In the genomic region with DNA sequence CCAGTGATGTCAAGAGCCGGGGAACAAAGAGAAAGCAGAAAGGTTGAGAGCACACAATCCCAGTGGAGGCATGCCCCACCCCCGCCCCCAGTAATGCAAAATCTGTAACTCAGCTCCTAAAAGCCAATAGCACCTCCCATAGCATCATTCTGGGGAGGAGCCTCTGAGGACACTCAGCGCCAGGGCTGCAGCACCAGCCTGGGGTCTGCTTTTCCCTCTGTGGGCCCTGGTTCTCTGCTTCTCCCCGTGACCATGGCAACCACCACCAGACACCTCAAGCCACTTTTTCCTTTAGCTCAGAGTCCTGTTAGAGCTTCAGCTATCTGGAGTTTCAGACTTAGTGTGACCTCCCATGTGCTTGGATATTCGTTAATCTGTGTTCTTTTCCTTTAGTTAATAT, we compare ENCODE assay signal across 27 mouse cellular contexts. TPM values are rescaled to one million over a fixed set of nuclear protein-coding genes. Genes with fewer than 3 reads are reported as not detected.
DNase-seq lines count a peak whose midpoint lies in the region; ATAC-seq and TF ChIP-seq lines count a peak whose summit lies in the region.
"Had no signal": no experiment of that assay in that cellular context is flagged by ENCODE, and none has a peak within 500 bp of the region (broad histone marks: within the 10 kb centered on the region; RNA-seq: fewer than 3 reads in every experiment).

No protein-coding gene starts in this region.

- H3K36me3 ChIP-seq in midbrain, embryonic 13.5 days, result no peaks in the 10 kb centered on the region
- H3K36me3 ChIP-seq in midbrain, embryonic 10.5 days, result no peaks in the 10 kb centered on the region
- no peaks in the 10 kb centered on the region for H3K36me3 ChIP-seq in midbrain, embryonic 16.5 days (ENCODE audit: control insufficient read depth, insufficient read depth, low read length)
- H3K36me3 ChIP-seq: embryonic facial prominence, embryonic 12.5 days; embryonic facial prominence, embryonic 15.5 days; G1E; heart, embryonic 12.5 days; heart, embryonic 15.5 days; hindbrain, embryonic 10.5 days; hindbrain, embryonic 13.5 days had no signal

- peak; percentile 48; the same call in 1 of the 2 replicates for ATAC-seq in midbrain, embryonic 13.5 days
- 0 out of 2 replicates have a peak, but pooled peaks have one; percentile 51 for ATAC-seq in midbrain, embryonic 16.5 days
- ATAC-seq: forebrain, embryonic 14.5 days; forebrain, postnatal 0 days had no signal

- peak; percentile 85 for DNase-seq in heart, adult 11 months
- no peak for DNase-seq in heart, adult 9 months (ENCODE audit: low spot score in 2 of 2)
- DNase-seq in midbrain, embryonic 10.5 days (ENCODE audit: low spot score), result no peak
- DNase-seq in brain, embryonic 14.5 days (ENCODE audit: low read depth), result peak; percentile 27
- DNase-seq in urinary bladder, adult 2 months (ENCODE audit: low spot score), result no peak
- DNase-seq in yolk sac, embryonic 10.5 days (ENCODE audit: low spot score), result no peak
- DNase-seq: adrenal gland, postnatal 10 days; adrenal gland, postnatal 36 days; cerebellum, adult 11 months; cerebellum, adult 2 months; cerebellum, adult 9-11 months; cerebellum, postnatal 25 days; forebrain, postnatal 0 days; gastrocnemius, postnatal 25 days; heart, postnatal 10 days; heart, postnatal 36 days had no signal

- no peak overlapping the region for H3K4me3 ChIP-seq in midbrain, embryonic 13.5 days (replicated peaks)
- H3K4me3 ChIP-seq in midbrain, embryonic 10.5 days, result no peak overlapping the region
- no peak overlapping the region for H3K4me3 ChIP-seq in midbrain, embryonic 16.5 days (ENCODE audit: low read depth, low read length)
- H3K4me3 ChIP-seq: embryonic facial prominence, embryonic 12.5 days; embryonic facial prominence, embryonic 15.5 days; heart, embryonic 12.5 days; heart, embryonic 15.5 days; hindbrain, embryonic 10.5 days; hindbrain, embryonic 13.5 days had no signal

- 56% methylated on average over 5 of the region's 5 CpGs for WGBS in midbrain, embryonic 13.5 days
- 57% methylated on average over 5 of the region's 5 CpGs for WGBS in midbrain, embryonic 10.5 days
- 52% methylated on average over 5 of the region's 5 CpGs for WGBS in midbrain, embryonic 16.5 days

- H3K9me3 ChIP-seq in midbrain, embryonic 13.5 days, result no peaks in the 10 kb centered on the region
- no peaks in the 10 kb centered on the region for H3K9me3 ChIP-seq in midbrain, embryonic 10.5 days (replicated peaks)
- H3K9me3 ChIP-seq in midbrain, embryonic 16.5 days (replicated peaks; ENCODE audit: control insufficient read depth, low read length, poor library complexity, severe bottlenecking), result no peaks in the 10 kb centered on the region
- H3K9me3 ChIP-seq: embryonic facial prominence, embryonic 12.5 days; embryonic facial prominence, embryonic 15.5 days; heart, embryonic 12.5 days; heart, embryonic 15.5 days; hindbrain, embryonic 10.5 days; hindbrain, embryonic 13.5 days had no signal

- H3K9ac ChIP-seq in midbrain, embryonic 13.5 days (replicated peaks), result no peak overlapping the region
- no peak overlapping the region for H3K9ac ChIP-seq in midbrain, embryonic 16.5 days (ENCODE audit: low read depth, low read length)
- H3K9ac ChIP-seq: embryonic facial prominence, embryonic 12.5 days; embryonic facial prominence, embryonic 15.5 days; forebrain, postnatal 0 days; heart, embryonic 12.5 days; heart, embryonic 15.5 days; hindbrain, embryonic 13.5 days had no signal

- peaks cover 4% of the 10 kb centered on the region; the same call in 1 of the 2 replicates for H3K4me1 ChIP-seq in midbrain, embryonic 13.5 days (replicated peaks)
- peaks cover 19% of the 10 kb centered on the region for H3K4me1 ChIP-seq in midbrain, embryonic 10.5 days
- H3K4me1 ChIP-seq in midbrain, embryonic 16.5 days (ENCODE audit: control insufficient read depth, insufficient read depth, low read length), result no peaks in the 10 kb centered on the region
- H3K4me1 ChIP-seq: embryonic facial prominence, embryonic 12.5 days; embryonic facial prominence, embryonic 15.5 days; heart, embryonic 12.5 days; heart, embryonic 15.5 days; hindbrain, embryonic 13.5 days had no signal

- no peaks in the 10 kb centered on the region for H3K27me3 ChIP-seq in midbrain, embryonic 13.5 days
- no peaks in the 10 kb centered on the region for H3K27me3 ChIP-seq in midbrain, embryonic 10.5 days (ENCODE audit: low read depth, poor library complexity, severe bottlenecking)
- no peaks in the 10 kb centered on the region for H3K27me3 ChIP-seq in midbrain, embryonic 16.5 days (ENCODE audit: control insufficient read depth, insufficient read depth, low read depth, low read length)
- H3K27me3 ChIP-seq: embryonic facial prominence, embryonic 12.5 days; embryonic facial prominence, embryonic 15.5 days; heart, embryonic 12.5 days; heart, embryonic 15.5 days; hindbrain, embryonic 13.5 days had no signal

- no peak overlapping the region for H3K27ac ChIP-seq in midbrain, embryonic 13.5 days
- no peak overlapping the region for H3K27ac ChIP-seq in midbrain, embryonic 10.5 days (replicated peaks)
- no peak overlapping the region for H3K27ac ChIP-seq in midbrain, embryonic 16.5 days (ENCODE audit: low read length)
- H3K27ac ChIP-seq: embryonic facial prominence, embryonic 12.5 days; embryonic facial prominence, embryonic 15.5 days; heart, embryonic 15.5 days; hindbrain, embryonic 10.5 days; hindbrain, embryonic 13.5 days had no signal

- no peak overlapping the region for H3K4me2 ChIP-seq in midbrain, embryonic 13.5 days (replicated peaks)
- H3K4me2 ChIP-seq in midbrain, embryonic 16.5 days (ENCODE audit: low read length), result no peak overlapping the region
- H3K4me2 ChIP-seq: embryonic facial prominence, embryonic 12.5 days; embryonic facial prominence, embryonic 15.5 days; heart, embryonic 12.5 days; heart, embryonic 15.5 days; hindbrain, embryonic 13.5 days had no signal

- TF ChIP-seq POLR2A in brain, embryonic 14.5 days (IDR thresholded peaks at IDR 0.05; ENCODE audit: borderline replicate concordance, extremely low read depth, insufficient read depth, insufficient read length, poor library complexity, severe bottlenecking), result no peak

- TF ChIP-seq CTCF in brain, embryonic 14.5 days (IDR thresholded peaks at IDR 0.05; ENCODE audit: borderline replicate concordance, extremely low read depth, insufficient read depth, insufficient read length), result no peak

RNA-seq across cellular contexts. Expression of gene Dazl, which starts 15.4 kb away (rescaled TPM):
- polyA plus RNA-seq in midbrain, embryonic 13.5 days (2015; fragmentation: Nextera tagmentation; extraction: Ambion mirVana), result 0.27 and 0.30 TPM in 2 replicates
- polyA plus RNA-seq in midbrain, embryonic 10.5 days (2016; fragmentation: Nextera tagmentation; extraction: Ambion mirVana), result 0.16 TPM in 1 of 2 replicates, not detected in the other
- polyA plus RNA-seq in brain, embryonic 14.5 days (2012; rRNA removed), result 0.23 and 0.27 TPM in 2 replicates
- 0.45 and 1.1 TPM in 2 replicates for polyA plus RNA-seq in midbrain, embryonic 16.5 days (2015; fragmentation: Nextera tagmentation; extraction: Ambion mirVana)
- polyA plus RNA-seq in urinary bladder, adult 2 months (2012; rRNA removed), result 0.01 and 0.07 TPM in 2 replicates
- polyA plus RNA-seq: forebrain, embryonic 11.5 days; G1E; hindbrain, embryonic 10.5 days had no signal

Comparison
In these comparisons a context has a peak if more than half of its experiments do, and no peak if none do; other contexts are left out.
1. DNase-seq: peak in heart, adult 11 months (single experiment) and brain, embryonic 14.5 days (single experiment); none in heart, adult 9 months (0 of 2), midbrain, embryonic 10.5 days (single experiment), urinary bladder, adult 2 months (single experiment) and yolk sac, embryonic 10.5 days (single experiment).